11 mouse cellular contexts compared by ENCODE assay signal in the genomic region with DNA sequence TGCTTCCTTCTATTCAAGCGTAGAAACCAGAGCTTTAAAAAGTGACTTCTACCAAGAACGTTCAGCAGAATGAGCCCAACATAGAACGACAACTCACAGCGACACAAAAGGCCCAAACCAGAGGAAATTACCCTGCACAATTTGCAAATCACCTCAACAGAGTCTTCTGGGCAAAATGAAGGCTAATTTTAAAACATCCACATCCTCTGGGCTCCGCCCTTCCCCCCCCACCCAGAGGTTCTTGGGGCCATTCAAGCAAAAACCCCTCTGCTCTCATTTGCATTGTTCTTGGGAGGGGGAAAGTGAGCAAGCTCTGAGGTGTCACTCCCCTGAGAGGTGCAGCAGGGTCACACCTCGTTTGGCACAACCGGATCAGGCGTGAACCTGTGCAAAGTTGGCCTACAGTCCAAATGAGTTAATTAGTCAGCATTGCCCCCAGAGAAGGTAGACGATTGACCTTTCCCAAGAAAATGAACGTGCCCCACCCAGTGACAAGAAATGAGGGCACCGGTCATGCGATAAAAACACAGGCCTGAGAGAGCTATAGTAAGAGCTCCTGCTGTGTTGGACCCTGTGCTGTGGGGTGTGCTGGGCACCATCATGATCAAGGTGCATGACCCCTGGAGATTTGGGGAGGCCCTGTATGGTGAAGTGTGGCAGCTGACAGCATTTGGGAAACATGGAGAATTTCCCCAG.
DNase-seq lines count a peak whose midpoint lies in the region; ATAC-seq and TF ChIP-seq lines count a peak whose summit lies in the region.
"Had no signal": no experiment of that assay in that cellular context is flagged by ENCODE, and none has a peak within 500 bp of the region (broad histone marks: within the 10 kb centered on the region; RNA-seq: fewer than 3 reads in every experiment).

No protein-coding gene starts in this region.

- 64% methylated on average over 12 of the region's 12 CpGs for WGBS in intestine, embryonic 15.5 days
- WGBS in intestine, embryonic 16.5 days, result 65% methylated on average over 12 of the region's 12 CpGs
- WGBS in midbrain, postnatal 0 days, result 66% methylated on average over 12 of the region's 12 CpGs

- H3K36me3 ChIP-seq in intestine, embryonic 15.5 days, result no peaks in the 10 kb centered on the region
- H3K36me3 ChIP-seq in intestine, embryonic 16.5 days (ENCODE audit: control insufficient read depth, insufficient read depth, low read length), result no peaks in the 10 kb centered on the region
- H3K36me3 ChIP-seq in midbrain, postnatal 0 days (ENCODE audit: insufficient read depth, low read length), result no peaks in the 10 kb centered on the region

- peak; percentile 34; the same call in 1 of the 2 replicates for ATAC-seq in intestine, embryonic 15.5 days
- no peak for ATAC-seq in intestine, embryonic 16.5 days
- no peak for ATAC-seq in midbrain, postnatal 0 days (ENCODE audit: low FRiP score)
- ATAC-seq: forebrain, embryonic 13.5 days had no signal

- DNase-seq in R1 (ENCODE audit: low read depth, low spot score), result peak; percentile 18
- DNase-seq in kidney, postnatal 14 days, result peak; percentile 28
- DNase-seq in spleen, postnatal 10 days (ENCODE audit: low spot score in 2 of 2), result peak; percentile 69 to 73
- DNase-seq in cerebellum, adult 11-12 months, result no peak
- no peak for DNase-seq in midbrain, postnatal 0 days (ENCODE audit: low spot score)
- DNase-seq in adrenal gland, adult 2 months, result no peak
- DNase-seq: thymus, postnatal 25 days had no signal

- no peak overlapping the region for H3K9ac ChIP-seq in intestine, embryonic 15.5 days
- no peak overlapping the region for H3K9ac ChIP-seq in intestine, embryonic 16.5 days (ENCODE audit: low read depth, low read length)
- no peak overlapping the region for H3K9ac ChIP-seq in midbrain, postnatal 0 days (replicated peaks; ENCODE audit: low read length, poor library complexity, severe bottlenecking)
- H3K9ac ChIP-seq: forebrain, embryonic 13.5 days; hindbrain, embryonic 14.5 days had no signal

- TF ChIP-seq CTCF in midbrain, postnatal 0 days (IDR thresholded peaks at IDR 0.05), result no peak

- H3K27ac ChIP-seq in intestine, embryonic 15.5 days, result no peak overlapping the region
- no peak overlapping the region for H3K27ac ChIP-seq in intestine, embryonic 16.5 days (ENCODE audit: low read length)
- no peak overlapping the region for H3K27ac ChIP-seq in midbrain, postnatal 0 days (ENCODE audit: low read depth, low read length)
- H3K27ac ChIP-seq: forebrain, embryonic 13.5 days; hindbrain, embryonic 14.5 days had no signal

- no peak overlapping the region for H3K4me3 ChIP-seq in intestine, embryonic 15.5 days (replicated peaks)
- no peak overlapping the region for H3K4me3 ChIP-seq in intestine, embryonic 16.5 days (ENCODE audit: low read length)
- H3K4me3 ChIP-seq in midbrain, postnatal 0 days (ENCODE audit: low read depth, low read length), result no peak overlapping the region
- H3K4me3 ChIP-seq: forebrain, embryonic 13.5 days had no signal

- H3K4me1 ChIP-seq in intestine, embryonic 15.5 days (replicated peaks), result no peaks in the 10 kb centered on the region; the same call in 1 of the 2 replicates
- peaks cover 5% of the 10 kb centered on the region; the same call in 1 of the 2 replicates for H3K4me1 ChIP-seq in intestine, embryonic 16.5 days (ENCODE audit: control insufficient read depth, insufficient read depth, low read length)
- H3K4me1 ChIP-seq in midbrain, postnatal 0 days (ENCODE audit: insufficient read depth, low read length), result no peaks in the 10 kb centered on the region

- H3K27me3 ChIP-seq in intestine, embryonic 15.5 days (replicated peaks), result no peaks in the 10 kb centered on the region
- H3K27me3 ChIP-seq in intestine, embryonic 16.5 days (replicated peaks; ENCODE audit: control insufficient read depth, insufficient read depth, low read length), result no peaks in the 10 kb centered on the region
- no peaks in the 10 kb centered on the region for H3K27me3 ChIP-seq in midbrain, postnatal 0 days (ENCODE audit: insufficient read depth, low read length)
- H3K27me3 ChIP-seq: forebrain, embryonic 13.5 days had no signal

- no peaks in the 10 kb centered on the region for H3K9me3 ChIP-seq in intestine, embryonic 15.5 days
- no peaks in the 10 kb centered on the region for H3K9me3 ChIP-seq in intestine, embryonic 16.5 days (ENCODE audit: control insufficient read depth, low read length)
- H3K9me3 ChIP-seq in midbrain, postnatal 0 days (ENCODE audit: low read length), result no peaks in the 10 kb centered on the region
- H3K9me3 ChIP-seq: forebrain, embryonic 13.5 days had no signal

- H3K4me2 ChIP-seq in intestine, embryonic 15.5 days (replicated peaks), result no peak overlapping the region
- no peak overlapping the region for H3K4me2 ChIP-seq in intestine, embryonic 16.5 days (ENCODE audit: low read depth, low read length)
- no peak overlapping the region for H3K4me2 ChIP-seq in midbrain, postnatal 0 days (ENCODE audit: low read depth, low read length, poor library complexity, severe bottlenecking)
- H3K4me2 ChIP-seq: forebrain, embryonic 13.5 days; hindbrain, embryonic 14.5 days had no signal

Comparison
In these comparisons a context has a peak if more than half of its experiments do, and no peak if none do; other contexts are left out.
1. DNase-seq: peak in R1 (single experiment), kidney, postnatal 14 days (single experiment) and spleen, postnatal 10 days (2 of 2); none in cerebellum, adult 11-12 months (single experiment), midbrain, postnatal 0 days (single experiment) and adrenal gland, adult 2 months (single experiment).